Mouse (Mus musculus): ENCODE results near the gene Gja10. TPM values are rescaled to one million over a fixed set of nuclear protein-coding genes. Genes with fewer than 3 reads are reported as not detected.

Gja10 gene
- polyA plus RNA-seq, 1 experiment from 2014 or later: not detected

GRCm38 (mm10) chr4:32587543-32587942 lies 15.0 kb downstream of the Gja10 start:
- Histone ChIP-seq H3K9me3 (ENCODE audit: control insufficient read depth) (no peaks in the 10 kb centered on the region), H3K4me2 (replicated peaks; ENCODE audit: low read depth) (no peak overlapping the region), H3K4me3 (ENCODE audit: low read depth, low read length) (no peak overlapping the region), H3K27me3 (replicated peaks; ENCODE audit: control insufficient read depth, insufficient read depth, low read length) (no peaks in the 10 kb centered on the region), H3K27ac (ENCODE audit: low read depth, low read length) (no peak overlapping the region), H3K4me1 (replicated peaks; ENCODE audit: control insufficient read depth, insufficient read depth, low read length) (no peaks in the 10 kb centered on the region), H3K36me3 (ENCODE audit: control insufficient read depth, insufficient read depth) (no peaks in the 10 kb centered on the region), H3K9ac (ENCODE audit: low read depth, low read length) (no peak overlapping the region)
- TF ChIP-seq CTCF (IDR thresholded peaks at IDR 0.05; ENCODE audit: low read depth): no peak
- 92% methylated on average over 5 of the region's 5 CpGs for WGBS
- ATAC-seq: no peak

GRCm38 (mm10) chr4:32586596-32586995 lies 16.0 kb downstream of the Gja10 start:
- H3K9ac ChIP-seq (ENCODE audit: low read depth, low read length): no peak overlapping the region
- no peak for ATAC-seq
- no peaks in the 10 kb centered on the region for H3K9me3 ChIP-seq (ENCODE audit: control insufficient read depth)
- 9% methylated on average over 9 of the region's 9 CpGs for WGBS
- TF ChIP-seq CTCF (IDR thresholded peaks at IDR 0.05; ENCODE audit: low read depth): peak; percentile 89
- no peak overlapping the region for H3K27ac ChIP-seq (ENCODE audit: low read depth, low read length)
- H3K4me2 ChIP-seq (replicated peaks; ENCODE audit: low read depth): no peak overlapping the region
- no peaks in the 10 kb centered on the region for H3K36me3 ChIP-seq (ENCODE audit: control insufficient read depth, insufficient read depth)
- H3K4me3 ChIP-seq (ENCODE audit: low read depth, low read length): no peak overlapping the region
- H3K27me3 ChIP-seq (replicated peaks; ENCODE audit: control insufficient read depth, insufficient read depth, low read length): no peaks in the 10 kb centered on the region
- H3K4me1 ChIP-seq (replicated peaks; ENCODE audit: control insufficient read depth, insufficient read depth, low read length): no peaks in the 10 kb centered on the region

GRCm38 (mm10) chr4:32584181-32584580 lies 18.4 kb downstream of the Gja10 start:
- H3K36me3 ChIP-seq (ENCODE audit: control insufficient read depth, insufficient read depth): no peaks in the 10 kb centered on the region
- no peak overlapping the region for H3K4me3 ChIP-seq (ENCODE audit: low read depth, low read length)
- no peaks in the 10 kb centered on the region for H3K27me3 ChIP-seq (replicated peaks; ENCODE audit: control insufficient read depth, insufficient read depth, low read length)
- no peak overlapping the region for H3K9ac ChIP-seq (ENCODE audit: low read depth, low read length)
- ATAC-seq: no peak
- H3K9me3 ChIP-seq (ENCODE audit: control insufficient read depth): no peaks in the 10 kb centered on the region
- 70% methylated on average over 6 of the region's 6 CpGs for WGBS
- H3K4me2 ChIP-seq (replicated peaks; ENCODE audit: low read depth): no peak overlapping the region
- H3K27ac ChIP-seq (ENCODE audit: low read depth, low read length): no peak overlapping the region
- TF ChIP-seq CTCF (IDR thresholded peaks at IDR 0.05; ENCODE audit: low read depth): no peak
- no peaks in the 10 kb centered on the region for H3K4me1 ChIP-seq (replicated peaks; ENCODE audit: control insufficient read depth, insufficient read depth, low read length)

GRCm38 (mm10) chr4:32579850-32580249 lies 22.7 kb downstream of the Gja10 start:
- no peak overlapping the region for H3K9ac ChIP-seq (ENCODE audit: low read depth, low read length)
- no peaks in the 10 kb centered on the region for H3K4me1 ChIP-seq (replicated peaks; ENCODE audit: control insufficient read depth, insufficient read depth, low read length)
- TF ChIP-seq CTCF (IDR thresholded peaks at IDR 0.05; ENCODE audit: low read depth): no peak
- H3K4me3 ChIP-seq (ENCODE audit: low read depth, low read length): no peak overlapping the region
- no peak overlapping the region for H3K27ac ChIP-seq (ENCODE audit: low read depth, low read length)
- no peaks in the 10 kb centered on the region for H3K27me3 ChIP-seq (replicated peaks; ENCODE audit: control insufficient read depth, insufficient read depth, low read length)
- H3K9me3 ChIP-seq (ENCODE audit: control insufficient read depth): no peaks in the 10 kb centered on the region
- WGBS: 77% methylated on average over 8 of the region's 8 CpGs
- ATAC-seq: no peak
- no peaks in the 10 kb centered on the region for H3K36me3 ChIP-seq (ENCODE audit: control insufficient read depth, insufficient read depth)
- H3K4me2 ChIP-seq (replicated peaks; ENCODE audit: low read depth): no peak overlapping the region

GRCm38 (mm10) chr4:32575165-32575564 lies 27.4 kb downstream of the Gja10 start:
- H3K36me3 ChIP-seq (ENCODE audit: control insufficient read depth, insufficient read depth): no peaks in the 10 kb centered on the region
- no peak overlapping the region for H3K4me2 ChIP-seq (replicated peaks; ENCODE audit: low read depth)
- ATAC-seq: no peak
- no peak overlapping the region for H3K4me3 ChIP-seq (ENCODE audit: low read depth, low read length)
- TF ChIP-seq CTCF (IDR thresholded peaks at IDR 0.05; ENCODE audit: low read depth): no peak
- WGBS: 74% methylated on average over 9 of the region's 9 CpGs
- H3K27ac ChIP-seq (ENCODE audit: low read depth, low read length): no peak overlapping the region
- H3K27me3 ChIP-seq (replicated peaks; ENCODE audit: control insufficient read depth, insufficient read depth, low read length): no peaks in the 10 kb centered on the region
- no peak overlapping the region for H3K9ac ChIP-seq (ENCODE audit: low read depth, low read length)
- H3K4me1 ChIP-seq (replicated peaks; ENCODE audit: control insufficient read depth, insufficient read depth, low read length): no peaks in the 10 kb centered on the region
- H3K9me3 ChIP-seq (ENCODE audit: control insufficient read depth): no peaks in the 10 kb centered on the region

- no peak for ATAC-seq
- peak; percentile 50 for TF ChIP-seq CTCF (IDR thresholded peaks at IDR 0.05; ENCODE audit: low read depth)
- no peaks in the 10 kb centered on the region for H3K27me3 ChIP-seq (replicated peaks; ENCODE audit: control insufficient read depth, insufficient read depth, low read length)
- no peaks in the 10 kb centered on the region for H3K4me1 ChIP-seq (replicated peaks; ENCODE audit: control insufficient read depth, insufficient read depth, low read length)
- no peak overlapping the region for H3K4me3 ChIP-seq (ENCODE audit: low read depth, low read length)
- no peak overlapping the region for H3K27ac ChIP-seq (ENCODE audit: low read depth, low read length)
- H3K36me3 ChIP-seq (ENCODE audit: control insufficient read depth, insufficient read depth): no peaks in the 10 kb centered on the region
- no peak overlapping the region for H3K9ac ChIP-seq (ENCODE audit: low read depth, low read length)
- H3K4me2 ChIP-seq (replicated peaks; ENCODE audit: low read depth): no peak overlapping the region
- WGBS: 75% methylated on average over 1 of the region's 1 CpGs
- no peaks in the 10 kb centered on the region for H3K9me3 ChIP-seq (ENCODE audit: control insufficient read depth)
Observed at GRCm38 (mm10) chr4:32574604-32575003, 28.0 kb downstream of the Gja10 start.

DNA sequence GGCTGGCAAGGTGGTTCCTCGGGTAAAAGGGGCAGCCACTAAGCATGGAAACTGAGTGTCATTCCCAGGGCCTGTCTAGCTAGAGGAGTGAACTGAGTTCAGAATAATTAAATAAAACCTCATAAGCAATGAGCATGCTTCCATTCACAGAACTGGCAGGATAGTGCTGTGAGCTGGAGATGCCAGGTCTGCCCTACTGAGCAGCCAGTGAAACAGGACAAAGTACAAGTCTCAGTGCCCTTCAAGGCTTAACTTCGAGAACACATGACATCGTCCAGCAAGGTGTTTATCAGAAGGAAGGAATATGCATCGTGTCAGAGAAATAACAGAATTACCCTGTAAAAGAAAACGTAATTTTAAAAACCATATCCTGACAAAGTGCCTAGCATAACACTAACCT lies 29.0 kb downstream of the Gja10 start:
- ATAC-seq: no peak
- H3K4me2 ChIP-seq (replicated peaks; ENCODE audit: low read depth): no peak overlapping the region
- H3K4me1 ChIP-seq (replicated peaks; ENCODE audit: control insufficient read depth, insufficient read depth, low read length): no peaks in the 10 kb centered on the region
- WGBS: 75% methylated on average over 5 of the region's 5 CpGs
- no peak overlapping the region for H3K9ac ChIP-seq (ENCODE audit: low read depth, low read length)
- no peaks in the 10 kb centered on the region for H3K9me3 ChIP-seq (ENCODE audit: control insufficient read depth)
- H3K27me3 ChIP-seq (replicated peaks; ENCODE audit: control insufficient read depth, insufficient read depth, low read length): no peaks in the 10 kb centered on the region
- H3K36me3 ChIP-seq (ENCODE audit: control insufficient read depth, insufficient read depth): no peaks in the 10 kb centered on the region
- no peak for TF ChIP-seq CTCF (IDR thresholded peaks at IDR 0.05; ENCODE audit: low read depth)
- H3K27ac ChIP-seq (ENCODE audit: low read depth, low read length): no peak overlapping the region
- H3K4me3 ChIP-seq (ENCODE audit: low read depth, low read length): no peak overlapping the region
